Mouse (Mus musculus) cortical plate, adult 2 months (tissue): ENCODE data around the gene Has3.

Experiments
- CTCF ChIP-seq: fragments of 200-500 bp; IDR thresholded peaks from 2 replicates; pipeline ENCODE4 v1.5.1; 2011; ENCODE audit warnings: mild to moderate bottlenecking, control low read depth, low read length; ENCODE audit not compliant: insufficient read depth; ENCODE audit errors: extremely low read depth
- POLR2A ChIP-seq: fragments of 200-500 bp; IDR thresholded peaks from 2 replicates; pipeline ENCODE4 v1.6.1; 2011; ENCODE audit warnings: mild to moderate bottlenecking, low read length, control low read depth; ENCODE audit not compliant: insufficient read depth; ENCODE audit errors: extremely low read depth

DNA sequence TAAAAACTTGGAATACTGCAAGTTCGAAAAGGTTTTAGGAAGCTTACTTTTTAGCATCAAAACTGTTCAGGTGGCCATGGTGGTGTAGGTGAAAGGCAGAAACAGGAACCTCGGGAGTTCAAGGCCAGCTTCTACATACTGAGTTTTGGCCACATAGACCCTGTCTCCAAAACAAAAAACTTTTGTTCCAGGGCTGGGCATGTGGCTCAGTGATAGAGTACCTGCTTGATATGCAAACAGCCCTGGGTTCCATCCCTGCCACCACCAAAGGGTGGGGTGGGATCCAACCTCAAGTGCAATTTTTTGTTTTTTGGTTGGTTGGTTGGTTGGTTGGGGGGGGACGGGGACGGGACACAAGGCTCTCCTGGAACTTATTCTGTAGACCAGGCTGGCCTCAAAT, 55.4 kb downstream of the Has3 start:
- TF ChIP-seq POLR2A (no peak), CTCF (no peak)
